8 mouse cellular contexts compared by ENCODE assay signal in the genomic region with DNA sequence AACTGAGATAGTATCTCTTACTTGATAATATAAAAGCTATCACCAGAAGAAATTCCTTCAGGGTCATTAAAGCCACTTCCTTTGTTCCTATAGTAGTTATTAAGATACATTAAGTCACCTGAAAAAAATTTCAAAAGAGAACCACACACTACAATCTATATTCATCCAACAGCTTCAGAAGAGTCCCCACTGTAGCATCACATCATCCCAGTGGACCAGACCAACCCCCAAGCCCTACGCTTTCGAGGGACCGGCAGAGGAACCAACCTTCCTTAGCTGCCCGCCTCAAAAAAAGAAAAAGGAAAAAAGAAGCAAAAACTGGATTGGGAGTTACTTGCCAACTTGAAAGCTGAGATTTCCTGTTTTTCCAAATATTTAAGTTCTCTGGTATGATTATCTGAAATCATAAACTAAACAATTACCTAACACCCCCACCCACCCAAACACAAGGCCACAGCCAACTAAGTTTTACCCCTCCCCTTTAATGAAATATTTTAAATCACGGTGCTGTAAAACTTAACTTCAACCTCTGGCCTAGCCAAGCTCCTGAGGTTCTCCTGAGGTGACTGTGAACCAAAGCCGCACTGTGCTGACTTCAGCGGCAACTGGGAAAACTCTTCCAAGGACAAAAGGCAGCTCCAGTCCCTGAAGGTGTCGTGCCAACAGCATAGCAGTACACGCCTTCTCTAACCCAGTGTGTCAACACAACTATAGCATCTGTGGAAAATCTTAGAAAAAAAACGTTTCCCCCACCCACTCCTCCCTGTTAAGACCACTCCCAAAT. TPM values are rescaled to one million over a fixed set of nuclear protein-coding genes. Genes with fewer than 3 reads are reported as not detected.
DNase-seq lines count a peak whose midpoint lies in the region; ATAC-seq and TF ChIP-seq lines count a peak whose summit lies in the region.

No protein-coding gene starts in this region.

- peak overlapping the region; percentile 86 for H3K4me3 ChIP-seq in forebrain, postnatal 0 days (ENCODE audit: low read depth, low read length)
- peak overlapping the region; percentile 89 for H3K4me3 ChIP-seq in liver, embryonic 11.5 days (ENCODE audit: low read depth, low read length)
- peak overlapping the region; percentile 90 for H3K4me3 ChIP-seq in olfactory bulb, adult 2 months (ENCODE audit: insufficient read depth, low read depth, low read length)

- H3K27ac ChIP-seq in forebrain, postnatal 0 days (ENCODE audit: low read depth, low read length), result peak overlapping the region; percentile 59
- peak overlapping the region; percentile 99 for H3K27ac ChIP-seq in liver, embryonic 11.5 days (ENCODE audit: low read depth, low read length)
- H3K27ac ChIP-seq in olfactory bulb, adult 2 months (ENCODE audit: insufficient read depth, low read depth, low read length), result peak overlapping the region; percentile 94

- no peak for TF ChIP-seq CTCF in forebrain, postnatal 0 days (IDR thresholded peaks at IDR 0.05; ENCODE audit: low read depth)
- TF ChIP-seq CTCF in olfactory bulb, adult 2 months (IDR thresholded peaks at IDR 0.05; ENCODE audit: insufficient read depth, low read depth, low read length), result no peak

- peak overlapping the region; percentile 97 for H3K9ac ChIP-seq in forebrain, postnatal 0 days
- peak overlapping the region; percentile 95 for H3K9ac ChIP-seq in liver, embryonic 11.5 days (ENCODE audit: low read depth, low read length)

- no peak for TF ChIP-seq POLR2A in olfactory bulb, adult 2 months (IDR thresholded peaks at IDR 0.05; ENCODE audit: insufficient read depth, low read depth, low read length)

- peak overlapping the region; percentile 90 for H3K4me2 ChIP-seq in forebrain, postnatal 0 days (ENCODE audit: low read depth)
- H3K4me2 ChIP-seq in liver, embryonic 11.5 days, result peak overlapping the region; percentile 95

- DNase-seq in kidney, adult 9 months, result peak; percentile 43
- no peak for DNase-seq in kidney, postnatal 36 days
- peak; percentile 68 for DNase-seq in R1 (ENCODE audit: low read depth, low spot score)
- no peak for DNase-seq in forebrain, postnatal 0 days
- DNase-seq in liver, embryonic 11.5 days (ENCODE audit: low spot score), result no peak
- no peak for DNase-seq in layer of hippocampus, adult 9-11 months
- no peak for DNase-seq in ovary, adult 18-20 months (ENCODE audit: low spot score)

- no peak for ATAC-seq in forebrain, postnatal 0 days
- no peak for ATAC-seq in liver, embryonic 11.5 days (replicated peaks; ENCODE audit: low FRiP score)

- no peaks in the 10 kb centered on the region for H3K9me3 ChIP-seq in forebrain, postnatal 0 days (ENCODE audit: low read length)
- H3K9me3 ChIP-seq in liver, embryonic 11.5 days (ENCODE audit: control insufficient read depth, low read length), result no peaks in the 10 kb centered on the region

- no peaks in the 10 kb centered on the region for H3K27me3 ChIP-seq in forebrain, postnatal 0 days (ENCODE audit: insufficient read depth, low read length)
- H3K27me3 ChIP-seq in liver, embryonic 11.5 days (replicated peaks; ENCODE audit: control insufficient read depth, insufficient read depth, low read length), result no peaks in the 10 kb centered on the region

- WGBS in forebrain, postnatal 0 days, result 0% methylated on average over 10 of the region's 10 CpGs
- under 1% methylated on average over 10 of the region's 10 CpGs for WGBS in liver, embryonic 11.5 days
- WGBS in olfactory bulb, adult 2 months, result 0% methylated on average over 10 of the region's 10 CpGs

- H3K4me1 ChIP-seq in forebrain, postnatal 0 days (ENCODE audit: insufficient read depth), result peaks cover 15% of the 10 kb centered on the region
- H3K4me1 ChIP-seq in liver, embryonic 11.5 days (replicated peaks; ENCODE audit: control insufficient read depth, insufficient read depth, low read length), result peaks cover 40% of the 10 kb centered on the region
- peaks cover 15% of the 10 kb centered on the region for H3K4me1 ChIP-seq in olfactory bulb, adult 2 months (ENCODE audit: control insufficient read depth, insufficient read depth, low read length)

- peaks cover 32% of the 10 kb centered on the region for H3K36me3 ChIP-seq in forebrain, postnatal 0 days (ENCODE audit: insufficient read depth)
- H3K36me3 ChIP-seq in liver, embryonic 11.5 days (ENCODE audit: control insufficient read depth, insufficient read depth, low read length), result peaks cover 31% of the 10 kb centered on the region

RNA-seq across cellular contexts. Expression of gene Scyl1, which starts 28.5 kb away (rescaled TPM):
- 79.8 and 98.1 TPM in 2 replicates for total RNA-seq in forebrain, postnatal 0 days (2014; rRNA removed)
- polyA plus RNA-seq in forebrain, postnatal 0 days (2015; fragmentation: Nextera tagmentation; extraction: Ambion mirVana), result 62.7 and 68.8 TPM in 2 replicates
- 57.1 and 58.6 TPM in 2 replicates for polyA plus RNA-seq in liver, embryonic 11.5 days (2014; fragmentation: Nextera tagmentation; extraction: Ambion mirVana)
- not detected in 2 replicates for polyA plus RNA-seq in olfactory bulb, adult 2 months (2012; ENCODE audit: insufficient read depth, insufficient read length, low replicate concordance, missing spikeins)

RNA-seq across cellular contexts. Expression of gene Ltbp3, which starts 59.1 kb away (rescaled TPM):
- total RNA-seq in forebrain, postnatal 0 days (2014; rRNA removed), result 21.3 and 22.7 TPM in 2 replicates
- polyA plus RNA-seq in forebrain, postnatal 0 days (2015; fragmentation: Nextera tagmentation; extraction: Ambion mirVana), result 5.9 and 12.4 TPM in 2 replicates
- polyA plus RNA-seq in liver, embryonic 11.5 days (2014; fragmentation: Nextera tagmentation; extraction: Ambion mirVana), result 4.1 and 4.6 TPM in 2 replicates
- not detected in 2 replicates for polyA plus RNA-seq in olfactory bulb, adult 2 months (2012; ENCODE audit: insufficient read depth, insufficient read length, low replicate concordance, missing spikeins)

Comparison
In these comparisons a context has a peak if more than half of its experiments do, and no peak if none do; other contexts are left out.
1. DNase-seq: peak in kidney, adult 9 months (single experiment) and R1 (single experiment); none in kidney, postnatal 36 days (0 of 2), forebrain, postnatal 0 days (single experiment), liver, embryonic 11.5 days (single experiment), layer of hippocampus, adult 9-11 months (single experiment) and ovary, adult 18-20 months (single experiment).
2. Peak in every context shown above with its lines, with median percentiles within 50 percentile points of each other: H3K27ac ChIP-seq and H3K4me3 ChIP-seq.